In genomic region chr16:31354341-31355329, GRCm38 (mm10) we compare ENCODE assay signal across 8 mouse cellular contexts. TPM values are rescaled to one million over a fixed set of nuclear protein-coding genes. Genes with fewer than 3 reads are reported as not detected.
DNase-seq lines count a peak whose midpoint lies in the region; ATAC-seq and TF ChIP-seq lines count a peak whose summit lies in the region.

No protein-coding gene starts in this region.

- WGBS in forebrain, embryonic 12.5 days: 29% methylated on average over 17 of the region's 17 CpGs
- 15% methylated on average over 17 of the region's 17 CpGs for WGBS in lung, embryonic 15.5 days

- no peaks in the 10 kb centered on the region for H3K9me3 ChIP-seq in ES-Bruce4 (replicated peaks; ENCODE audit: control insufficient read depth, insufficient read depth, low read length, poor library complexity, severe bottlenecking)
- H3K9me3 ChIP-seq in forebrain, embryonic 12.5 days: no peaks in the 10 kb centered on the region
- no peaks in the 10 kb centered on the region for H3K9me3 ChIP-seq in lung, embryonic 15.5 days

- H3K4me2 ChIP-seq in forebrain, embryonic 12.5 days: peak overlapping the region; percentile 26; the same call in 1 of the 2 replicates
- H3K4me2 ChIP-seq in lung, embryonic 15.5 days: peak overlapping the region; percentile 25; the same call in 1 of the 2 replicates

- DNase-seq in c-Kit-positive CD71-negative TER-119-negative erythroid progenitor cells, embryonic 14.5 days (ENCODE audit: low read depth): peak; percentile 69
- peak; percentile 76 to 80 for DNase-seq in heart, postnatal 14 days
- peak; percentile 81 for DNase-seq in kidney, postnatal 4 days
- peak; percentile 66 for DNase-seq in ovary, postnatal 14 days (ENCODE audit: low spot score)
- peak; percentile 17 to 71 for DNase-seq in thymus, postnatal 10 days (ENCODE audit: low spot score in 2 of 2)

- no peak overlapping the region for H3K9ac ChIP-seq in ES-Bruce4 (ENCODE audit: low read depth, poor library complexity, severe bottlenecking)
- no peak overlapping the region for H3K9ac ChIP-seq in forebrain, embryonic 12.5 days
- H3K9ac ChIP-seq in lung, embryonic 15.5 days: no peak overlapping the region

- TF ChIP-seq POLR2A in ES-Bruce4 (IDR thresholded peaks at IDR 0.05; ENCODE audit: insufficient read depth, low read length): no peak

- H3K27ac ChIP-seq in ES-Bruce4 (ENCODE audit: insufficient read depth, low read length): no peak overlapping the region
- H3K27ac ChIP-seq in forebrain, embryonic 12.5 days: no peak overlapping the region
- H3K27ac ChIP-seq in lung, embryonic 15.5 days: no peak overlapping the region

- TF ChIP-seq EP300 in ES-Bruce4 (IDR thresholded peaks at IDR 0.05; ENCODE audit: insufficient read depth, low read depth, low read length): no peak

- intact Hi-C loops in heart, postnatal 14 days (cut with DNase I): loop anchor here (5.0 to 10.0 kb wide), 4 partner anchors 240 to 1100 kb away; partner anchors contain the start of gene Fam43a

- peak; percentile 75 for ATAC-seq in forebrain, embryonic 12.5 days (ENCODE audit: low FRiP score)
- peak; percentile 42; the same call in 1 of the 2 replicates for ATAC-seq in lung, embryonic 15.5 days (ENCODE audit: borderline replicate concordance, extremely low read depth, low FRiP score, low TSS enrichment)

- H3K4me1 ChIP-seq in ES-Bruce4 (ENCODE audit: control insufficient read depth, insufficient read depth, low read length): no peaks in the 10 kb centered on the region
- peaks cover 3% of the 10 kb centered on the region; the same call in 1 of the 2 replicates for H3K4me1 ChIP-seq in forebrain, embryonic 12.5 days
- H3K4me1 ChIP-seq in lung, embryonic 15.5 days: peaks cover 9% of the 10 kb centered on the region

- H3K36me3 ChIP-seq in ES-Bruce4 (ENCODE audit: control insufficient read depth, insufficient read depth, low read length, poor library complexity, severe bottlenecking): no peaks in the 10 kb centered on the region
- H3K36me3 ChIP-seq in forebrain, embryonic 12.5 days (replicated peaks): no peaks in the 10 kb centered on the region
- H3K36me3 ChIP-seq in lung, embryonic 15.5 days: no peaks in the 10 kb centered on the region

- H3K27me3 ChIP-seq in ES-Bruce4 (ENCODE audit: control insufficient read depth, insufficient read depth, low read length, poor library complexity, severe bottlenecking): no peaks in the 10 kb centered on the region
- H3K27me3 ChIP-seq in forebrain, embryonic 12.5 days: peaks cover 16% of the 10 kb centered on the region; the same call in 1 of the 2 replicates
- H3K27me3 ChIP-seq in lung, embryonic 15.5 days: no peaks in the 10 kb centered on the region

- H3K4me3 ChIP-seq in ES-Bruce4 (ENCODE audit: low read depth, low read length): no peak overlapping the region
- H3K4me3 ChIP-seq in forebrain, embryonic 12.5 days (replicated peaks): no peak overlapping the region
- H3K4me3 ChIP-seq in lung, embryonic 15.5 days: no peak overlapping the region

- peak; percentile 42 for TF ChIP-seq CTCF in ES-Bruce4 (IDR thresholded peaks at IDR 0.05; ENCODE audit: low read depth, low read length)

RNA-seq across cellular contexts. Expression of gene Apod, which starts 40.0 kb away (rescaled TPM):
- polyA plus RNA-seq in ES-Bruce4 (2011; ENCODE audit: insufficient read depth, insufficient read length, low read depth, missing spikeins): 0.54 TPM in 1 of 2 replicates, not detected in the other
- polyA plus RNA-seq in forebrain, embryonic 12.5 days (2016; fragmentation: Nextera tagmentation; extraction: Ambion mirVana): 28.3 and 41.7 TPM in 2 replicates
- total RNA-seq in heart, postnatal 14 days (2021): 1 to 10 TPM; 2.1 to 3.0 TPM
- polyA plus RNA-seq in lung, embryonic 15.5 days (2015; fragmentation: Nextera tagmentation; extraction: Ambion mirVana): 0.60 and 1.3 TPM in 2 replicates

Comparison
In these comparisons a context has a peak if more than half of its experiments do, and no peak if none do; other contexts are left out.
1. RNA of gene Apod, which starts 40.0 kb away (polyA plus RNA-seq): 28.3 to 41.7 TPM in forebrain, embryonic 12.5 days; 0.60 to 1.3 TPM in lung, embryonic 15.5 days and 0.54 TPM in ES-Bruce4; every median in the first group is over 10 times any median in the second.
2. Peak in every context shown above with its lines, with median percentiles within 50 percentile points of each other: DNase-seq.